ENCODE assay signal across 8 mouse cellular contexts in the genomic region with DNA sequence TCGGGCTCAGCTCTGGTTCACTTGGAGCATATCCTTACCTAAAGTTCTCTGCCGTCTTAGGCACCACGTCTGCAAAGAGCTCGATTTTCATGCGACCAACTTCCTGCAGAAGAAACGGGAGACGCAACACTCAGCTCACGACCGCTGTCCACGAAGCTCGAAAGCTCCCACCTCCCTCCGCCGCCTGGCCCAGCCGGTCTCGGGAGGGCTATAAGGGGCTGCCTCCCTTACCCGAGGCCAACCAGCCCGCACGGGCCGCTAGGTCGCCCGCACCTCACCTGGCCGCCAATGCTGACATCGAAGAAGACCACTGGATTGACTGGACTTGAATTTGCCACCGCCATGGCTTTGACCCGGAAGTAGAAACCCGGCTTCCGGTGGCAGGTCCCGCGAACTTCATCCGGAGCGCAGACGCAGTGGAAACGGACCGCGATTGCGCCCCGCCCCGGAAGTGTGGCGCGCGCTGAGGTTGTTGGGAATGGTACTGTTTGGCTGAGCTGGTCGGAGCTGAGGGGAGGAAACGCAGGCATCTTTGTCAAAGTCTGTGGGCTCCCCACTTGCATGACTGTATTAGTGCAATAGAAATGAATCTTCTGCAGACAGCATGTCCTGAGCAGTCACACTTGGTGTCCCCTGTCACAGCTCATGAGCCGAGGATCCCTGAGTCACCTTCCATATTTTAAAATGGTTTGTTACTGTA. TPM values are rescaled to one million over a fixed set of nuclear protein-coding genes. Genes with fewer than 3 reads are reported as not detected.
DNase-seq lines count a peak whose midpoint lies in the region; ATAC-seq and TF ChIP-seq lines count a peak whose summit lies in the region.

Gene Ppih, minus strand, starts transcription at position 416 of the 700 bp plus-strand sequence.

- WGBS in cerebellum, adult 2 months, result under 1% methylated on average over 44 of the region's 44 CpGs
- WGBS in forebrain, postnatal 0 days, result 3% methylated on average over 44 of the region's 44 CpGs
- WGBS in lung, embryonic 15.5 days, result 2% methylated on average over 44 of the region's 44 CpGs

- H3K36me3 ChIP-seq in MEL (ENCODE audit: control insufficient read depth in 1 of 2, insufficient read depth in 2 of 2, low read length in 2 of 2), result peaks cover 3 to 11% of the 10 kb centered on the region in 2 experiments; a peak in 3 of 4 replicates
- peaks cover 29% of the 10 kb centered on the region for H3K36me3 ChIP-seq in forebrain, postnatal 0 days (ENCODE audit: insufficient read depth)
- H3K36me3 ChIP-seq in lung, embryonic 15.5 days, result peaks cover 32% of the 10 kb centered on the region

- peak; percentile 96 for DNase-seq in MEL (ENCODE audit: low read depth, low spot score)
- DNase-seq in cerebellum, adult 2 months, result peak; percentile 95 to 97
- peak; percentile 97 for DNase-seq in forebrain, postnatal 0 days
- DNase-seq in heart, postnatal 4 days, result peak; percentile 97
- peak; percentile 91 to 96 for DNase-seq in layer of hippocampus, adult 8-10 months (ENCODE audit: low spot score in 2 of 2)
- DNase-seq in ovary, adult 18-20 months (ENCODE audit: low spot score), result peak; percentile 90
- DNase-seq in thymus, postnatal 0 days (ENCODE audit: low spot score), result peak; percentile 96

- no peak for TF ChIP-seq CTCF in MEL (IDR thresholded peaks at IDR 0.05 in 2 of 3, conservative IDR thresholded peaks at IDR 0.05 in 1 of 3; ENCODE audit: control insufficient read depth in 1 of 3, insufficient read depth in 1 of 3, low read depth in 2 of 3, low read length in 3 of 3, poor library complexity in 1 of 3, severe bottlenecking in 1 of 3)
- no peak for TF ChIP-seq CTCF in cerebellum, adult 2 months (IDR thresholded peaks at IDR 0.05; ENCODE audit: borderline replicate concordance, insufficient read depth, low read depth, low read length)
- TF ChIP-seq CTCF in forebrain, postnatal 0 days (IDR thresholded peaks at IDR 0.05; ENCODE audit: low read depth), result no peak; the same call in 1 of the 2 replicates

- ATAC-seq in forebrain, postnatal 0 days, result peak; percentile 99
- peak; percentile 97 for ATAC-seq in lung, embryonic 15.5 days (ENCODE audit: borderline replicate concordance, extremely low read depth, low FRiP score, low TSS enrichment)

- peak within 1 kb of the TSS; percentile 77 to 94 for H3K4me3 ChIP-seq in MEL (ENCODE audit: control insufficient read depth in 1 of 2, insufficient read depth in 1 of 2, low read depth in 2 of 2, low read length in 2 of 2)
- peak within 1 kb of the TSS; percentile 92 for H3K4me3 ChIP-seq in cerebellum, adult 2 months (replicated peaks; ENCODE audit: insufficient read depth, low read depth, low read length)
- peak within 1 kb of the TSS; percentile 64 for H3K4me3 ChIP-seq in forebrain, postnatal 0 days (ENCODE audit: low read depth, low read length)
- H3K4me3 ChIP-seq in lung, embryonic 15.5 days, result peak within 1 kb of the TSS; percentile 76

- peak within 1 kb of the TSS; percentile 90 for H3K9ac ChIP-seq in MEL (ENCODE audit: control insufficient read depth, low read depth, low read length, poor library complexity, severe bottlenecking)
- H3K9ac ChIP-seq in forebrain, postnatal 0 days, result peak within 1 kb of the TSS; percentile 68
- peak within 1 kb of the TSS; percentile 66 for H3K9ac ChIP-seq in lung, embryonic 15.5 days

- peak within 1 kb of the TSS; percentile 88 for H3K4me2 ChIP-seq in forebrain, postnatal 0 days (ENCODE audit: low read depth)
- peak within 1 kb of the TSS; percentile 90 for H3K4me2 ChIP-seq in lung, embryonic 15.5 days

- no peak for TF ChIP-seq EP300 in MEL (IDR thresholded peaks at IDR 0.05; ENCODE audit: low read depth in 1 of 2, low read length in 2 of 2)

- H3K27me3 ChIP-seq in MEL (ENCODE audit: control insufficient read depth in 1 of 2, insufficient read depth in 2 of 2, low read length in 2 of 2), result peaks cover 0 to 5% of the 10 kb centered on the region in 2 experiments; a peak in 2 of 4 replicates
- H3K27me3 ChIP-seq in cerebellum, adult 2 months (ENCODE audit: control insufficient read depth, insufficient read depth, low read length), result no peaks in the 10 kb centered on the region
- H3K27me3 ChIP-seq in forebrain, postnatal 0 days (ENCODE audit: insufficient read depth, low read length), result no peaks in the 10 kb centered on the region
- H3K27me3 ChIP-seq in lung, embryonic 15.5 days, result 0 out of 2 replicates have a peak, but pooled peaks cover 8% of the 10 kb centered on the region

- H3K4me1 ChIP-seq in MEL (ENCODE audit: control insufficient read depth in 1 of 2, insufficient read depth in 2 of 2, low read length in 2 of 2), result peaks cover 0 to 10% of the 10 kb centered on the region in 2 experiments; a peak in 1 of 4 replicates
- H3K4me1 ChIP-seq in cerebellum, adult 2 months (ENCODE audit: control insufficient read depth, insufficient read depth, low read length), result no peaks in the 10 kb centered on the region; the same call in 1 of the 2 replicates
- peaks cover 6% of the 10 kb centered on the region for H3K4me1 ChIP-seq in forebrain, postnatal 0 days (ENCODE audit: insufficient read depth)
- peaks cover 19% of the 10 kb centered on the region for H3K4me1 ChIP-seq in lung, embryonic 15.5 days

- H3K27ac ChIP-seq in MEL (ENCODE audit: control insufficient read depth, low read depth, low read length), result peak within 1 kb of the TSS; percentile 78
- H3K27ac ChIP-seq in cerebellum, adult 2 months (ENCODE audit: insufficient read depth, low read length), result peak within 1 kb of the TSS; percentile 71; the same call in 1 of the 2 replicates
- peak within 1 kb of the TSS; percentile 93 for H3K27ac ChIP-seq in forebrain, postnatal 0 days (ENCODE audit: low read depth, low read length)
- H3K27ac ChIP-seq in lung, embryonic 15.5 days, result peak within 1 kb of the TSS; percentile 79

- H3K79me2 ChIP-seq in MEL (ENCODE audit: control insufficient read depth, insufficient read depth, low read length, poor library complexity), result peaks cover 8% of the 10 kb centered on the region

- no peak for TF ChIP-seq RAD21 in MEL (IDR thresholded peaks at IDR 0.05; ENCODE audit: low read depth, low read length)

- peak; percentile 81 to 95; a peak in 3 of 4 replicates for TF ChIP-seq POLR2A in MEL (IDR thresholded peaks at IDR 0.05; ENCODE audit: control insufficient read depth in 1 of 2, insufficient read depth in 1 of 2, low read depth in 1 of 2, low read length in 2 of 2, poor library complexity in 1 of 2)
- peak; percentile 95 for TF ChIP-seq POLR2A in cerebellum, adult 2 months (IDR thresholded peaks at IDR 0.05; ENCODE audit: borderline replicate concordance, insufficient read depth, low read length)

- no peaks in the 10 kb centered on the region for H3K9me3 ChIP-seq in MEL (replicated peaks; ENCODE audit: insufficient read depth, low read length)
- H3K9me3 ChIP-seq in forebrain, postnatal 0 days (ENCODE audit: low read length), result no peaks in the 10 kb centered on the region
- no peaks in the 10 kb centered on the region for H3K9me3 ChIP-seq in lung, embryonic 15.5 days

TF ChIP-seq in MEL, 35 proteins besides CTCF, POLR2A, EP300 and RAD21 (continues in another document):
- TF ChIP-seq BHLHE40 (IDR thresholded peaks at IDR 0.05; ENCODE audit: borderline replicate concordance, low read depth, low read length) (no peak), UBTF (IDR thresholded peaks at IDR 0.05; ENCODE audit: borderline replicate concordance, insufficient read depth, low read depth, low read length) (no peak), MAFK (IDR thresholded peaks at IDR 0.05; ENCODE audit: borderline replicate concordance, low read depth, low read length) (no peak), POLR2AphosphoS2 (IDR thresholded peaks at IDR 0.05; ENCODE audit: low read length) (peak; percentile 92), CHD1 (IDR thresholded peaks at IDR 0.05; ENCODE audit: low read depth, low read length) (no peak), MAZ (IDR thresholded peaks at IDR 0.05; ENCODE audit: low read depth, low read length) (peak; percentile 60; the same call in 1 of the 2 replicates), MXI1 (IDR thresholded peaks at IDR 0.05; ENCODE audit: low read depth, low read length) (peak; percentile 79), ETS1 (IDR thresholded peaks at IDR 0.05; ENCODE audit: low read depth, low read length) (0 out of 2 replicates have a peak, but pooled peaks have one; percentile 30), TCF12 (IDR thresholded peaks at IDR 0.05; ENCODE audit: low read depth, low read length) (peak; percentile 62), ZC3H11A (IDR thresholded peaks at IDR 0.05; ENCODE audit: low read depth, low read length) (no peak), ZKSCAN1 (IDR thresholded peaks at IDR 0.05; ENCODE audit: low read depth, low read length) (no peak), CHD2 (IDR thresholded peaks at IDR 0.05; ENCODE audit: low read length) (no peak), ZMIZ1 (IDR thresholded peaks at IDR 0.05; ENCODE audit: low read depth, low read length) (peak; percentile 91), SMC3 (IDR thresholded peaks at IDR 0.05; ENCODE audit: low read depth, low read length) (no peak), USF1 (IDR thresholded peaks at IDR 0.05; ENCODE audit: low read depth, low read length) (no peak), TBP (IDR thresholded peaks at IDR 0.05; ENCODE audit: low read depth, low read length) (peak; percentile 72), USF2 (IDR thresholded peaks at IDR 0.05; ENCODE audit: borderline replicate concordance in 1 of 2, insufficient read depth in 1 of 2, low read depth in 1 of 2, low read length in 2 of 2) (no peak), GATA1 (IDR thresholded peaks at IDR 0.05; ENCODE audit: low read depth, low read length) (no peak), SIN3A (IDR thresholded peaks at IDR 0.05; ENCODE audit: low read length) (peak; percentile 90), JUND (IDR thresholded peaks at IDR 0.05; ENCODE audit: low read depth, low read length) (no peak), KAT2A (conservative IDR thresholded peaks at IDR 0.05; ENCODE audit: low read depth, low read length) (peak; percentile 82), POLR2AphosphoS5 (IDR thresholded peaks at IDR 0.05; ENCODE audit: borderline replicate concordance, low read depth, low read length) (no peak), MAX (IDR thresholded peaks at IDR 0.05; ENCODE audit: low read length) (peak; percentile 12; the same call in 1 of the 2 replicates)

RNA-seq across cellular contexts. Expression of gene Ppih, which starts in this region (rescaled TPM):
- total RNA-seq in MEL (2012; rRNA removed), result 211 and 246 TPM in 2 replicates
- 100 to 1,000 TPM; 140 to 199 TPM for polyA plus RNA-seq in MEL (2012; ENCODE audit: insufficient read depth in 1 of 2, insufficient read length in 2 of 2, low read depth in 1 of 2, low replicate concordance in 2 of 2, missing spikeins in 1 of 2)
- 26.3 and 26.5 TPM in 2 replicates for polyA plus RNA-seq in cerebellum, adult 2 months (2012; rRNA removed)
- 41.7 and 41.9 TPM in 2 replicates for total RNA-seq in forebrain, postnatal 0 days (2014; rRNA removed)
- 60.0 and 71.0 TPM in 2 replicates for polyA plus RNA-seq in forebrain, postnatal 0 days (2015; fragmentation: Nextera tagmentation; extraction: Ambion mirVana)
- total RNA-seq in heart, postnatal 4 days (2021), result 10 to 100 TPM; 18.4 to 23.0 TPM
- total RNA-seq in layer of hippocampus, adult 8-10 months (2022), result 10 to 100 TPM; 16.9 to 23.9 (median 22.6) TPM
- 102 and 115 TPM in 2 replicates for polyA plus RNA-seq in lung, embryonic 15.5 days (2015; fragmentation: Nextera tagmentation; extraction: Ambion mirVana)
- polyA plus RNA-seq in thymus, postnatal 0 days (2015; fragmentation: Nextera tagmentation; extraction: Ambion mirVana), result 135 and 144 TPM in 2 replicates

Comparison
In these comparisons a context has a peak if more than half of its experiments do, and no peak if none do; other contexts are left out.
1. Peak in every context shown above with its lines: DNase-seq, ATAC-seq, H3K4me3 ChIP-seq and H3K27ac ChIP-seq.